Mouse (Mus musculus) spleen, adult 18-20 months (tissue): Measurements from ENCODE around the gene Dhrs2.

Experiments
- DNase-seq, 2 experiments: peaks; one replicate each; pipeline ENCODE4 v3.0.0; 2022; ENCODE audit warnings: mixed read lengths in 2 of 2

Gene Dhrs2

GRCm38 (mm10) chr14:55221707-55222106 is at the start of gene Dhrs2:
Gene Dhrs2 (plus strand): TSS chr14:55222007.
- DNase-seq: no peak

- DNase-seq: no peak
Observed at GRCm38 (mm10) chr14:55174164-55174563, 47.6 kb upstream of the Dhrs2 start.

GRCm38 (mm10) chr14:55177274-55177673 is 44.5 kb upstream of the Dhrs2 start:
- DNase-seq: peak in 1 of 2 experiments; percentile 54

GRCm38 (mm10) chr14:55180951-55181350 is 40.9 kb upstream of the Dhrs2 start:
- no peak for DNase-seq

- no peak for DNase-seq
Observed at GRCm38 (mm10) chr14:55183231-55183630, 38.6 kb upstream of the Dhrs2 start.

- no peak for DNase-seq
Observed at GRCm38 (mm10) chr14:55184640-55185145, 37.1 kb upstream of the Dhrs2 start.

GRCm38 (mm10) chr14:55188491-55188890 is 33.3 kb upstream of the Dhrs2 start:
- DNase-seq: no peak

- no peak for DNase-seq
Observed at GRCm38 (mm10) chr14:55189351-55189769, 32.4 kb upstream of the Dhrs2 start.

GRCm38 (mm10) chr14:55193354-55193753 is 28.5 kb upstream of the Dhrs2 start:
- DNase-seq: no peak

GRCm38 (mm10) chr14:55193876-55194635 is 27.8 kb upstream of the Dhrs2 start:
- DNase-seq: peak; percentile 31 to 40

- no peak for DNase-seq
Observed at GRCm38 (mm10) chr14:55194786-55195185, 27.0 kb upstream of the Dhrs2 start.

GRCm38 (mm10) chr14:55197121-55197520 is 24.7 kb upstream of the Dhrs2 start:
- no peak for DNase-seq

GRCm38 (mm10) chr14:55198187-55198586 is 23.6 kb upstream of the Dhrs2 start:
- DNase-seq: no peak

GRCm38 (mm10) chr14:55204544-55204943 is 17.3 kb upstream of the Dhrs2 start:
- DNase-seq: no peak

- no peak for DNase-seq
Observed at GRCm38 (mm10) chr14:55205045-55205750, 16.6 kb upstream of the Dhrs2 start.

- no peak for DNase-seq
Observed at GRCm38 (mm10) chr14:55208306-55208705, 13.5 kb upstream of the Dhrs2 start.

- DNase-seq: no peak
Observed at GRCm38 (mm10) chr14:55213621-55214020, 8.2 kb upstream of the Dhrs2 start.

GRCm38 (mm10) chr14:55214507-55214906 is 7.3 kb upstream of the Dhrs2 start:
- peak; percentile 20 to 61 for DNase-seq

GRCm38 (mm10) chr14:55223172-55223571 is 1.4 kb downstream of the Dhrs2 start:
- no peak for DNase-seq

- no peak for DNase-seq
Observed at GRCm38 (mm10) chr14:55234639-55235038, 12.8 kb downstream of the Dhrs2 start.

GRCm38 (mm10) chr14:55236685-55237084 is 14.9 kb downstream of the Dhrs2 start:
- DNase-seq: no peak

- no peak for DNase-seq
Observed at GRCm38 (mm10) chr14:55242664-55243063, 20.9 kb downstream of the Dhrs2 start.

- no peak for DNase-seq
Observed at GRCm38 (mm10) chr14:55247181-55247580, 25.4 kb downstream of the Dhrs2 start.

- DNase-seq: no peak
Observed at GRCm38 (mm10) chr14:55248284-55248683, 26.5 kb downstream of the Dhrs2 start.
